Mouse (Mus musculus) liver, adult 2 months (tissue): ENCODE data around the gene Lypd1.

Source experiments
- CTCF ChIP-seq: fragments of 200-500 bp; IDR thresholded peaks from 2 replicates; pipeline ENCODE4 v1.5.1; 2011; ENCODE audit warnings: low read depth, low read length, control low read depth
- POLR2A ChIP-seq: fragments of 200-500 bp; IDR thresholded peaks from 2 replicates; pipeline ENCODE4 v1.6.1; 2011; ENCODE audit warnings: low read length, control low read depth; ENCODE audit not compliant: insufficient read depth; ENCODE audit errors: extremely low read depth

- TF ChIP-seq CTCF (no peak), POLR2A (no peak)
These were observed 58.3 kb downstream of the Lypd1 start for GRCm38 (mm10) chr1:125854646-125855045.
